Mouse (Mus musculus): Measurements from ENCODE around the gene Pbx1.

GRCm38 (mm10) chr1:168193364-168193763, 238.7 kb downstream of the Pbx1 start:
- TF ChIP-seq GATA1 (IDR thresholded peaks at IDR 0.05; ENCODE audit: borderline replicate concordance, low read length), result no peak
- TF ChIP-seq FLI1 (IDR thresholded peaks at IDR 0.05; ENCODE audit: low read length), result no peak
